Mouse (Mus musculus): ENCODE measurements around the gene Krtap4-6. TPM values are rescaled to one million over a fixed set of nuclear protein-coding genes. Genes with fewer than 3 reads are reported as not detected.
"Not testable (repeated sequence)": the region's sequence is repeated elsewhere in the genome, so short reads cannot be mapped to it uniquely, and the experiment has no call there.

Gene Krtap4-6
- polyA plus RNA-seq (2015; fragmentation: Nextera tagmentation; extraction: Ambion mirVana), result not detected in 2 replicates

- Histone ChIP-seq H3K9me3 (ENCODE audit: control insufficient read depth, low read length) (no peaks in the 10 kb centered on the region), H3K4me2 (ENCODE audit: low read depth, low read length) (no peak within 1 kb of the TSS), H3K4me1 (replicated peaks; ENCODE audit: control insufficient read depth, insufficient read depth, low read length) (no peaks in the 10 kb centered on the region), H3K27me3 (ENCODE audit: control insufficient read depth, insufficient read depth, low read depth, low read length) (no peaks in the 10 kb centered on the region), H3K27ac (ENCODE audit: low read length) (no peak within 1 kb of the TSS), H3K9ac (ENCODE audit: low read length) (no peak within 1 kb of the TSS), H3K36me3 (ENCODE audit: control insufficient read depth, insufficient read depth, low read length) (no peaks in the 10 kb centered on the region), H3K4me3 (ENCODE audit: low read length) (no peak within 1 kb of the TSS)
- no peak for ATAC-seq (ENCODE audit: low read depth)
Observed at GRCm38 (mm10) chr11:99665860-99666259, at the start of gene Krtap4-6. Krtap4-6 (minus strand) TSS chr11:99665960.

DNA sequence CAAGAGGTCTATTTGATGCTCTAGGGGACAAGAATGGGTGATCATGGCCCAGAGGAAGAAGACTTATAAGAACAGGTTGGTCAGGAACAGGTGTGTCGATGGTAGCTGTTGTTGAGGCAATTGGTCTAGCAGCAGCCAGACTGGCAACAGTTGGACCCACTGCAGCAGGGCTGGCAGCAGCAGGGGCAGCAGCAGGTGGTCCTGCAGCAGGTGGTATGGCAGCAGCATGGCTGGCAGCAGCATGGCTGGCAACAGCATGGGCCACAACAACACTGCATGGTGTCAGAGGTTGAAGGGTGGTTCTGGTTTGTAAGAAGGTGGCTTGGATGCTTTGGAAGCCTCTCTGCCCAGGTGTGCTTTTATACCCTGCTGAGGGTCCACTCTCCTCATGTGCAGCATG, 24.7 kb upstream of the Krtap4-6 start, which contains the start of gene Gm14190:
TSS of gene Gm14190 (minus strand) at position 278 of the 400 bp plus-strand sequence.
- Histone ChIP-seq H3K27me3 (ENCODE audit: control insufficient read depth, insufficient read depth, low read depth, low read length) (no peaks in the 10 kb centered on the region), H3K4me2 (ENCODE audit: low read depth, low read length) (no peak within 1 kb of the TSS), H3K9me3 (ENCODE audit: control insufficient read depth, low read length) (no peaks in the 10 kb centered on the region), H3K4me1 (replicated peaks; ENCODE audit: control insufficient read depth, insufficient read depth, low read length) (no peaks in the 10 kb centered on the region), H3K9ac (ENCODE audit: low read length) (no peak within 1 kb of the TSS), H3K4me3 (ENCODE audit: low read length) (no peak within 1 kb of the TSS), H3K27ac (ENCODE audit: low read length) (no peak within 1 kb of the TSS), H3K36me3 (ENCODE audit: control insufficient read depth, insufficient read depth, low read length) (no peaks in the 10 kb centered on the region)
- 90% methylated on average over 1 of the region's 1 CpGs for WGBS
- no peak for ATAC-seq (ENCODE audit: low read depth)

DNA sequence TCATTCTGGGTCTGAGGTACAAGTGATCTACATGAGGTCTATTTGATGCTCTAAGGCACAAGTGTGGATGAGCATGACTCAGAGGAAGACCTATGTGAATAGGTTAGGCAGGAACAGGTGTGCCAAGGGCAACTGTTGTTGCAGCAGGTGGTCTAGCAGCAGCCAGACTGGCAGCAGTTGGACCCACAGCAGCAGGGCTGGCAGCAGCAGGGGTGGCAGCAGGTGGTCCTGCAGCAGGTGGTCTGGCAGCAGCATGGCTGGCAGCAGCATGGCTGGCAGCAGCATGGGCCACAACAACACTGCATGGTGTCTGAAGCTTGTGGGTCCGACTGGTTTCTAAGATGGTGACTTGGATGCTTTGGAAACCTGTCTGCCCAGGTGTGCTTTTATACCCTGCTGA, 19.5 kb upstream of the Krtap4-6 start:
- H3K27ac ChIP-seq (ENCODE audit: low read length); ATAC-seq (ENCODE audit: low read depth); H3K27me3 ChIP-seq (ENCODE audit: control insufficient read depth, insufficient read depth, low read depth, low read length); H3K4me2 ChIP-seq (ENCODE audit: low read depth, low read length); H3K9me3 ChIP-seq (ENCODE audit: control insufficient read depth, low read length); H3K4me1 ChIP-seq (replicated peaks; ENCODE audit: control insufficient read depth, insufficient read depth, low read length); H3K4me3 ChIP-seq (ENCODE audit: low read length); H3K36me3 ChIP-seq (ENCODE audit: control insufficient read depth, insufficient read depth, low read length); H3K9ac ChIP-seq (ENCODE audit: low read length): not testable (repeated sequence)
- 58% methylated on average over 1 of the region's 1 CpGs for WGBS

DNA sequence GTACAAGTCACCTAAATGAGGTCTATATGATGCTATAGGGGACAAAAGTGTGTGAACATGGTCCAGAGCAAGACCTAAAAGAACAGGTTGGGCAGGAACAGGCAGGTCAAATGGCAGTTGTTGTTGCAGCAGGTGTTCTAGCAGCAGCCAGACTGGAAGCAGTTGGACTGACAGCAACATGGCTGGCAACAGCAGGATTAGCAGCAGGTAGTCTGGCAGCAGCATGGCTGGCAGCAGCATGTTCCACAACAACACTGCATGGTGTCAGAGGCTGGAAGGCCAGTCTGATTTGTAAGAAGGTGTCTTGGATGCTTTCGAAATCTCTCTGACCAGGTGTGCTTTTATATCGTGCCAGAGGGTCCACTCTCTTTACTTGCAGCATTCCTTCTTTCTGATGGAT, 17.7 kb upstream of the Krtap4-6 start:
- WGBS, result 77% methylated on average over 2 of the region's 2 CpGs
- no peak overlapping the region for H3K4me3 ChIP-seq (ENCODE audit: low read length)
- no peaks in the 10 kb centered on the region for H3K4me1 ChIP-seq (replicated peaks; ENCODE audit: control insufficient read depth, insufficient read depth, low read length)
- no peaks in the 10 kb centered on the region for H3K27me3 ChIP-seq (ENCODE audit: control insufficient read depth, insufficient read depth, low read depth, low read length)
- no peak for ATAC-seq (ENCODE audit: low read depth)
- H3K4me2 ChIP-seq (ENCODE audit: low read depth, low read length), result no peak overlapping the region
- H3K27ac ChIP-seq (ENCODE audit: low read length), result no peak overlapping the region
- no peak overlapping the region for H3K9ac ChIP-seq (ENCODE audit: low read length)
- no peaks in the 10 kb centered on the region for H3K36me3 ChIP-seq (ENCODE audit: control insufficient read depth, insufficient read depth, low read length)
- H3K9me3 ChIP-seq (ENCODE audit: control insufficient read depth, low read length), result no peaks in the 10 kb centered on the region

DNA sequence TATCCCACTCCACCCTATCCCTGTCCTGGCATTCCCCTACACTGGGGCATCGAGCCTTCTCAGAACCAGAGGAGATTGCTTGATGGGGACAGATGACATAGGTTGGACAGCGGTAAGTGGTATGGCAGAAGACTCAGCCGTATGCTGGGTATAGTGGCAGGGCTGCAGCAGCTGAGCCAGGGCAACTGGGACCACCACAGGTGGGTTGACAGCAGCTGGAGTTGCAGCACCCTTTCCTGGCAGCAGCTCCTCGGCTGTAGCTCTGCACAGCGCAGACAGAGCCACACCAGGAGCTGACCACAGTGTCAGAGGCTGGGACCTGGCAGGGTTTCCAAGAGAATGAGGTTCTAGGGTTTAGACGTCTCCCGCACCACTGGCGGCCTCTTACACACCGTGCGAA, 3.0 kb downstream of the Krtap4-6 start:
- no peak overlapping the region for H3K4me2 ChIP-seq (ENCODE audit: low read depth, low read length)
- 82% methylated on average over 10 of the region's 10 CpGs for WGBS
- ATAC-seq (ENCODE audit: low read depth), result no peak

GRCm38 (mm10) chr11:99659256-99659655, 6.5 kb downstream of the Krtap4-6 start:
- Histone ChIP-seq H3K9me3 (ENCODE audit: control insufficient read depth, low read length) (no peaks in the 10 kb centered on the region), H3K36me3 (ENCODE audit: control insufficient read depth, insufficient read depth, low read length) (no peaks in the 10 kb centered on the region), H3K4me3 (ENCODE audit: low read length) (no peak overlapping the region), H3K4me1 (replicated peaks; ENCODE audit: control insufficient read depth, insufficient read depth, low read length) (no peaks in the 10 kb centered on the region), H3K9ac (ENCODE audit: low read length) (no peak overlapping the region), H3K27ac (ENCODE audit: low read length) (no peak overlapping the region), H3K4me2 (ENCODE audit: low read depth, low read length) (no peak overlapping the region), H3K27me3 (ENCODE audit: control insufficient read depth, insufficient read depth, low read depth, low read length) (no peaks in the 10 kb centered on the region)
- 82% methylated on average over 4 of the region's 4 CpGs for WGBS
- ATAC-seq (ENCODE audit: low read depth), result no peak

More for the DNA sequence above, 3.0 kb downstream of the Krtap4-6 start:
- H3K4me3 ChIP-seq (ENCODE audit: low read length), result no peak overlapping the region
- no peaks in the 10 kb centered on the region for H3K4me1 ChIP-seq (replicated peaks; ENCODE audit: control insufficient read depth, insufficient read depth, low read length)
- no peak overlapping the region for H3K9ac ChIP-seq (ENCODE audit: low read length)
- H3K9me3 ChIP-seq (ENCODE audit: control insufficient read depth, low read length), result no peaks in the 10 kb centered on the region
- no peaks in the 10 kb centered on the region for H3K36me3 ChIP-seq (ENCODE audit: control insufficient read depth, insufficient read depth, low read length)
- H3K27me3 ChIP-seq (ENCODE audit: control insufficient read depth, insufficient read depth, low read depth, low read length), result no peaks in the 10 kb centered on the region
- no peak overlapping the region for H3K27ac ChIP-seq (ENCODE audit: low read length)

DNA sequence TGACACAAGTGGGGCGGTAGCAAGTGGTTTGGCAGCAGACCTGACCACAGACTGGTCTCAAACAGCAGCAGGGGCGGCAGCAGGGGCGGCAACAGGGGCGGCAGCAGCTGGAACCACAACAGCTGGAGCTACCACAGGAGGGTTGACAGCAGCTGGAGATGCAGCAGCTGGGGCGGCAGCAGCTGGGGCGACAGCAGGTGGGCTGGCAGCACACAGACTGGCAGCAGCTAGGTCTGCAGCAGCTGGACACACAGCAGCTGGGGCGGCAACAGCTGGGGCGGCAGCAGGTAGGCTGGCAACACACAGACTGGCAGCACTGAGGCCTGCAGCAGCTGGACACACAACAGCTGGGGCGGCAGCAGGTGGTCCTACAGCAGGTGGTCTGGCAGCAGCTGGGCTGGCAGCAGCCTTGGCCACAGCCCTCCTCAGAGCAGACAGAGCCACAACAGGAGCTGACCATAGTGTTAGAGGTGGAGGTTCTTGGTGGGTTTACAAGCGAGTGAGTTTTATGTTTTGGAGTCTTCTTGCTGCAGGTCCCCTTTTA, 7.2 kb downstream of the Krtap4-6 start, which contains the start of gene Gm11563:
TSS of gene Gm11563 (minus strand) at position 494 of the 544 bp plus-strand sequence.
- not testable (repeated sequence) for H3K4me2 ChIP-seq (ENCODE audit: low read depth, low read length); ATAC-seq (ENCODE audit: low read depth); H3K4me3 ChIP-seq (ENCODE audit: low read length); H3K27ac ChIP-seq (ENCODE audit: low read length); H3K9me3 ChIP-seq (ENCODE audit: control insufficient read depth, low read length); H3K36me3 ChIP-seq (ENCODE audit: control insufficient read depth, insufficient read depth, low read length); H3K4me1 ChIP-seq (replicated peaks; ENCODE audit: control insufficient read depth, insufficient read depth, low read length); H3K27me3 ChIP-seq (ENCODE audit: control insufficient read depth, insufficient read depth, low read depth, low read length); H3K9ac ChIP-seq (ENCODE audit: low read length)
- whole genome bisulfite sequencing, result 58% methylated on average over 10 of the region's 10 CpGs

DNA sequence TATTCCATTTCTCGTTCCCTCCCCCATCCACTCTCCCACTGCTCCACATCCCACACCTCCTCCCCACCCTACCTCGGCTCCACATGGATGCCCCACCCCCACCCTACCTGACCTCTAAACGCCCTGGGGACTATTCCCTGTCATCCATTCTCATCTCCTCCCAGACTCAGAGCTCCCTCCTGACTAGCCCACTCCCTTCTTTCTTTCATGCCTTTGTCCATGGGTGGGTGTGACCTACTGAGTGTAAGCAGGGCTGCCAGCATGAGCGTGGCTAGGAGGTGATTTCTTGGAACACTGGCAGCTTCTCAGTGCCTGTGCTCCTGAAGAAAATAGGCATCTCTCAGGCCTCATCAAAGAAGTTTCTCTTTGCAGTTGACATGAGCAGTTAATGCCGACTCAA, 8.7 kb downstream of the Krtap4-6 start:
- no peak for ATAC-seq (ENCODE audit: low read depth)
- Histone ChIP-seq H3K4me3 (ENCODE audit: low read length) (no peak overlapping the region), H3K27ac (ENCODE audit: low read length) (no peak overlapping the region), H3K4me1 (replicated peaks; ENCODE audit: control insufficient read depth, insufficient read depth, low read length) (no peaks in the 10 kb centered on the region), H3K9ac (ENCODE audit: low read length) (no peak overlapping the region), H3K4me2 (ENCODE audit: low read depth, low read length) (no peak overlapping the region), H3K27me3 (ENCODE audit: control insufficient read depth, insufficient read depth, low read depth, low read length) (no peaks in the 10 kb centered on the region), H3K36me3 (ENCODE audit: control insufficient read depth, insufficient read depth, low read length) (no peaks in the 10 kb centered on the region), H3K9me3 (ENCODE audit: control insufficient read depth, low read length) (no peaks in the 10 kb centered on the region)
- WGBS, result 37% methylated on average over 5 of the region's 5 CpGs

GRCm38 (mm10) chr11:99650136-99650535, 15.6 kb downstream of the Krtap4-6 start, which contains the start of gene Gm11555:
Gm11555 (minus strand) TSS chr11:99650236.
- no peak for ATAC-seq (ENCODE audit: low read depth)
- H3K4me3 ChIP-seq (ENCODE audit: low read length), result no peak within 1 kb of the TSS
- no peak within 1 kb of the TSS for H3K9ac ChIP-seq (ENCODE audit: low read length)
- 70% methylated on average over 2 of the region's 2 CpGs for WGBS
- no peaks in the 10 kb centered on the region for H3K4me1 ChIP-seq (replicated peaks; ENCODE audit: control insufficient read depth, insufficient read depth, low read length)
- H3K27ac ChIP-seq (ENCODE audit: low read length), result no peak within 1 kb of the TSS
- H3K4me2 ChIP-seq (ENCODE audit: low read depth, low read length), result no peak within 1 kb of the TSS
- no peaks in the 10 kb centered on the region for H3K36me3 ChIP-seq (ENCODE audit: control insufficient read depth, insufficient read depth, low read length)
- no peaks in the 10 kb centered on the region for H3K9me3 ChIP-seq (ENCODE audit: control insufficient read depth, low read length)
- no peaks in the 10 kb centered on the region for H3K27me3 ChIP-seq (ENCODE audit: control insufficient read depth, insufficient read depth, low read depth, low read length)

- Histone ChIP-seq H3K27me3 (ENCODE audit: control insufficient read depth, insufficient read depth, low read depth, low read length) (no peaks in the 10 kb centered on the region), H3K27ac (ENCODE audit: low read length) (no peak overlapping the region), H3K4me3 (ENCODE audit: low read length) (no peak overlapping the region), H3K9me3 (ENCODE audit: control insufficient read depth, low read length) (no peaks in the 10 kb centered on the region), H3K9ac (ENCODE audit: low read length) (no peak overlapping the region), H3K36me3 (ENCODE audit: control insufficient read depth, insufficient read depth, low read length) (no peaks in the 10 kb centered on the region), H3K4me2 (ENCODE audit: low read depth, low read length) (no peak overlapping the region), H3K4me1 (replicated peaks; ENCODE audit: control insufficient read depth, insufficient read depth, low read length) (no peaks in the 10 kb centered on the region)
- 82% methylated on average over 15 of the region's 15 CpGs for WGBS
- no peak for ATAC-seq (ENCODE audit: low read depth)
Observed at GRCm38 (mm10) chr11:99646444-99646843, 19.3 kb downstream of the Krtap4-6 start.
